Mouse (Mus musculus): Measurements from ENCODE around the gene Cox5a. TPM values are rescaled to one million over a fixed set of nuclear protein-coding genes. Genes with fewer than 3 reads are reported as not detected.

Gene Cox5a
- total RNA-seq, 2 experiments from 2014 or later = 374 to 440 TPM

GRCm38 (mm10) chr9:57526435-57526834 is 5.4 kb downstream of the Cox5a start:
- TF ChIP-seq CTCF (IDR thresholded peaks at IDR 0.05) = no peak
- intact Hi-C loops (cut with DNase I) = no loop called here
- Histone ChIP-seq H3K27ac (no peak overlapping the region), H3K4me3 (no peak overlapping the region)
- no peak for DNase-seq (ENCODE audit: extremely low spot score in 1 of 2, low spot score in 2 of 2)

GRCm38 (mm10) chr9:57531946-57532345 is 10.9 kb downstream of the Cox5a start:
- H3K4me3 ChIP-seq = no peak overlapping the region
- intact Hi-C loops (cut with DNase I) = no loop called here
- H3K27ac ChIP-seq = peak overlapping the region; percentile 4; the same call in 1 of the 2 replicates
- TF ChIP-seq CTCF (IDR thresholded peaks at IDR 0.05) = no peak
- no peak for DNase-seq (ENCODE audit: extremely low spot score in 1 of 2, low spot score in 2 of 2)

GRCm38 (mm10) chr9:57536362-57536761 is 15.3 kb downstream of the Cox5a start:
- intact Hi-C loops (cut with DNase I) = no loop called here
- Histone ChIP-seq H3K4me3 (no peak overlapping the region), H3K27ac (no peak overlapping the region)
- no peak for TF ChIP-seq CTCF (IDR thresholded peaks at IDR 0.05)
- no peak for DNase-seq (ENCODE audit: extremely low spot score in 1 of 2, low spot score in 2 of 2)

GRCm38 (mm10) chr9:57537044-57537727 is 16.1 kb downstream of the Cox5a start, which contains the start of gene Fam219b:
Fam219b (plus strand) TSS chr9:57537528.
- Histone ChIP-seq H3K4me3 (peak within 1 kb of the TSS; percentile 91), H3K27ac (peak within 1 kb of the TSS; percentile 84)
- intact Hi-C loops (cut with DNase I) = no loop called here
- peak; percentile 89 to 93 for DNase-seq (ENCODE audit: extremely low spot score in 1 of 2, low spot score in 2 of 2)
- TF ChIP-seq CTCF (IDR thresholded peaks at IDR 0.05) = no peak

- Histone ChIP-seq H3K27ac (peak overlapping the region; percentile 84), H3K4me3 (peak overlapping the region; percentile 91)
- intact Hi-C loops (cut with DNase I) = no loop called here
- no peak for TF ChIP-seq CTCF (IDR thresholded peaks at IDR 0.05)
- peak in 1 of 2 experiments; percentile 32 for DNase-seq (ENCODE audit: extremely low spot score in 1 of 2, low spot score in 2 of 2)
Observed at GRCm38 (mm10) chr9:57537728-57538181, 16.7 kb downstream of the Cox5a start.

GRCm38 (mm10) chr9:57539550-57539949 is 18.5 kb downstream of the Cox5a start:
- no peak for TF ChIP-seq CTCF (IDR thresholded peaks at IDR 0.05)
- intact Hi-C loops (cut with DNase I) = no loop called here
- DNase-seq (ENCODE audit: extremely low spot score in 1 of 2, low spot score in 2 of 2) = no peak
- H3K27ac ChIP-seq = no peak overlapping the region
- no peak overlapping the region for H3K4me3 ChIP-seq

- Histone ChIP-seq H3K4me3 (no peak overlapping the region), H3K27ac (no peak overlapping the region)
- peak; percentile 90 for TF ChIP-seq CTCF (IDR thresholded peaks at IDR 0.05)
- intact Hi-C loops (cut with DNase I) = loop anchor here (5.0 kb wide), 1 partner anchor 46 kb away; the partner anchor contains the start of gene Ulk3
- DNase-seq (ENCODE audit: extremely low spot score in 1 of 2, low spot score in 2 of 2) = no peak
Observed at GRCm38 (mm10) chr9:57541312-57541711, 20.2 kb downstream of the Cox5a start.

- Histone ChIP-seq H3K4me3 (no peak overlapping the region), H3K27ac (peak overlapping the region; percentile 11; the same call in 1 of the 2 replicates)
- intact Hi-C loops (cut with DNase I) = loop anchor here (2.0 to 5.0 kb wide), 2 partner anchors 43 to 111 kb away; partner anchors contain the start of gene Ulk3
- no peak for TF ChIP-seq CTCF (IDR thresholded peaks at IDR 0.05)
- no peak for DNase-seq (ENCODE audit: extremely low spot score in 1 of 2, low spot score in 2 of 2)
Observed at GRCm38 (mm10) chr9:57543951-57544350, 22.9 kb downstream of the Cox5a start.

- intact Hi-C loops (cut with DNase I) = no loop called here
- no peak overlapping the region for H3K4me3 ChIP-seq
- no peak for TF ChIP-seq CTCF (IDR thresholded peaks at IDR 0.05)
- H3K27ac ChIP-seq = no peak overlapping the region
- no peak for DNase-seq (ENCODE audit: extremely low spot score in 1 of 2, low spot score in 2 of 2)
Observed at GRCm38 (mm10) chr9:57547287-57547686, 26.2 kb downstream of the Cox5a start.

- no peak for TF ChIP-seq CTCF (IDR thresholded peaks at IDR 0.05)
- intact Hi-C loops (cut with DNase I) = no loop called here
- H3K4me3 ChIP-seq = no peak overlapping the region
- DNase-seq (ENCODE audit: extremely low spot score in 1 of 2, low spot score in 2 of 2) = no peak
- H3K27ac ChIP-seq = no peak overlapping the region
Observed at GRCm38 (mm10) chr9:57547869-57548268, 26.8 kb downstream of the Cox5a start.

GRCm38 (mm10) chr9:57549186-57549585 is 28.1 kb downstream of the Cox5a start:
- no peak for TF ChIP-seq CTCF (IDR thresholded peaks at IDR 0.05)
- intact Hi-C loops (cut with DNase I) = no loop called here
- DNase-seq (ENCODE audit: extremely low spot score in 1 of 2, low spot score in 2 of 2) = no peak
- Histone ChIP-seq H3K4me3 (no peak overlapping the region), H3K27ac (no peak overlapping the region)

GRCm38 (mm10) chr9:57550126-57550862 is 29.2 kb downstream of the Cox5a start:
- intact Hi-C loops (cut with DNase I) = no loop called here
- Histone ChIP-seq H3K4me3 (no peak overlapping the region), H3K27ac (no peak overlapping the region)
- DNase-seq (ENCODE audit: extremely low spot score in 1 of 2, low spot score in 2 of 2) = no peak
- no peak for TF ChIP-seq CTCF (IDR thresholded peaks at IDR 0.05)

Measured in left cerebral cortex, adult 2 months (tissue).